9 mouse cellular contexts compared by ENCODE assay signal in the genomic region with DNA sequence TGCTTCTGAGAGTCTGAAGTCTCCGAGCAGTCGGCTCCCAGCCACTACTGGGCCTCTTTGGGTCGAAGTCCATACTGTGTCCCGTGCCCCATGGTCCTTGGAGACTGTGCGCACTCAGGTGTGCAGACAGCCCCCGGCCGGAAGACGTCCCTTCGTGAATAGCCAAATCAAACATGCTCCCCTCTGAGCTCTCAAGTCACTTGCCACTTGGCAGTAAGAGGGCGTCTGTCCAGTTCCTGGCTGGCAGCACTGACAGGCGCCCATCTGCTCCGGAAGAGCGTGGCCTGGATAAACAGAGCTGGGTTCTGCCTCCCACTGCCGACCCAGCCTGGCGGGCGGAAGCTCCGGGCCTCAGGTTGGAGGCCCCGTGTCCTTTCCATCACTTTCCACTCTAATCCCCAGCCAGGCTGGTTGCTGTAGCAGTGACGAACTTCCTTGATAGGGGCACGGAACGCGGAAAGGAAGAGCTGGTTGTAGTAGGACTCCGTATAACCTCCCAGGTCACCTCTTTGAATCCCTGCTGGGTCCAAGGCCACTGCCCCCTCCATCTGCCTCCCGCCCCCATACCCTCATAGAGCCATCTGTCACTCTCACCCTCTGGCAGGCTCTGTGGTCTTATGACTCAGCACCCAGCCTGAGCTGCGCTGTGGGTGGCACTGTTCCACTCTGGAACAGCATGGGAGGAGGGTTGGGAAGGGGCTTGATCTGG. TPM values are rescaled to one million over a fixed set of nuclear protein-coding genes. Genes with fewer than 3 reads are reported as not detected.
DNase-seq lines count a peak whose midpoint lies in the region; TF ChIP-seq lines count a peak whose summit lies in the region.
"Had no signal": no experiment of that assay in that cellular context is flagged by ENCODE, and none has a peak within 500 bp of the region (broad histone marks: within the 10 kb centered on the region; RNA-seq: fewer than 3 reads in every experiment).

No protein-coding gene starts in this region.

- no peak overlapping the region for H3K4me3 ChIP-seq in layer of hippocampus, adult 2 months
- H3K4me3 ChIP-seq: limb, embryonic 13.5 days had no signal

- DNase-seq in 3134 (ENCODE audit: extremely low read depth, insufficient read length, low spot score) (peak; percentile 55), ES-CJ7 (ENCODE audit: low read depth, low spot score) (peak; percentile 17)
- peak; percentile 94 to 95 for DNase-seq in cerebellum, postnatal 36 days
- peak; percentile 21 for DNase-seq in heart, postnatal 25 days (ENCODE audit: low spot score)
- DNase-seq in layer of hippocampus, adult 2 months (ENCODE audit: low spot score in 2 of 2) = peak; percentile 48 to 61
- peak; percentile 25 for DNase-seq in retina, adult 2 months (ENCODE audit: low read depth, low spot score)
- no peak for DNase-seq in testis, postnatal 10 days (ENCODE audit: low spot score)
- no peak for DNase-seq in spleen, postnatal 10 days (ENCODE audit: low spot score in 2 of 2)

- TF ChIP-seq CTCF in layer of hippocampus, adult 2 months (conservative IDR thresholded peaks at IDR 0.05) = no peak

- intact Hi-C loops in heart, postnatal 25 days (cut with DNase I) = no loop called here

- peak overlapping the region; percentile 82 for H3K27ac ChIP-seq in layer of hippocampus, adult 2 months
- H3K27ac ChIP-seq: limb, embryonic 13.5 days had no signal

RNA-seq across cellular contexts. Expression of gene Dusp5, which starts 28.5 kb away (rescaled TPM):
- total RNA-seq in heart, postnatal 25 days (2021) = 1 to 10 TPM; 6.2 to 7.6 TPM
- total RNA-seq in layer of hippocampus, adult 2 months (2021) = 10 to 100 TPM; 20.5 to 24.5 TPM

Comparison
In these comparisons a context has a peak if more than half of its experiments do, and no peak if none do; other contexts are left out.
1. DNase-seq: peak in 3134 (single experiment), ES-CJ7 (single experiment), cerebellum, postnatal 36 days (2 of 2), heart, postnatal 25 days (single experiment), layer of hippocampus, adult 2 months (2 of 2) and retina, adult 2 months (single experiment); none in testis, postnatal 10 days (single experiment) and spleen, postnatal 10 days (0 of 2).